In the genomic region with DNA sequence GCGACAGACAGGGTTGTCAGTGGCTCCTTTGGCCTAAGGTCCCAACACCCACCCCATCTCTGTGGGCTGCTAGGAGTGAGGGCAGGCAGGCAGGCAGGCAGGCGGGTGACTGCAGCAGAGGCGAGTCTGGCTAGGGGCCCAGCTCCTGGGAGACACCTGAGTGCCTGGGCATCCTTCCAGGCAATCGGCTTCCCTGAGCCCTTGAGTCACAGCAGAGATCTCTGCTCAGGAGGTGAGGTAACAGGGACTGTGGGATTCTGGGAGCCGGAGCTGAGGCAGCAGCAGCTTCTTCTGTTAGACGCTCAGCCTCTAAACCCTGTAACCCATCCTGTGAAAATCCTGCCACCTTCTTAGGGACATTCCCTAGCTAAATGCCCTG, we compare ENCODE assay signal across 12 mouse cellular contexts. TPM values are rescaled to one million over a fixed set of nuclear protein-coding genes. Genes with fewer than 3 reads are reported as not detected.
DNase-seq lines count a peak whose midpoint lies in the region; ATAC-seq lines count a peak whose summit lies in the region.
"Had no signal": no experiment of that assay in that cellular context is flagged by ENCODE, and none has a peak within 500 bp of the region (broad histone marks: within the 10 kb centered on the region; RNA-seq: fewer than 3 reads in every experiment).

No protein-coding gene starts in this region.

- WGBS in heart, embryonic 15.5 days = 63% methylated on average over 6 of the region's 6 CpGs

- no peak for ATAC-seq in heart, embryonic 15.5 days (replicated peaks; ENCODE audit: insufficient number of reproducible peaks, insufficient read depth, low FRiP score, low read depth)
- no peak for ATAC-seq in megakaryocyte-erythroid progenitor cell, adult 5-6 weeks (replicated peaks; ENCODE audit: low FRiP score, low TSS enrichment, poor library complexity, severe bottlenecking)

- peaks cover 45% of the 10 kb centered on the region for H3K36me3 ChIP-seq in heart, embryonic 15.5 days

- H3K9me3 ChIP-seq in heart, embryonic 15.5 days (replicated peaks) = no peaks in the 10 kb centered on the region
- H3K9me3 ChIP-seq: forebrain, embryonic 10.5 days; hindbrain, embryonic 15.5 days; midbrain, embryonic 10.5 days had no signal

- 0 out of 2 replicates have a peak overlapping the region, but pooled peaks have one; percentile 12 for H3K9ac ChIP-seq in heart, embryonic 15.5 days
- H3K9ac ChIP-seq: hindbrain, embryonic 15.5 days had no signal

- H3K27ac ChIP-seq in heart, embryonic 15.5 days = peak overlapping the region; percentile 40; the same call in 1 of the 2 replicates
- H3K27ac ChIP-seq: forebrain, embryonic 10.5 days; hindbrain, embryonic 15.5 days; midbrain, embryonic 10.5 days had no signal

- no peaks in the 10 kb centered on the region for H3K27me3 ChIP-seq in heart, embryonic 15.5 days
- H3K27me3 ChIP-seq: hindbrain, embryonic 15.5 days had no signal

- no peak overlapping the region for H3K4me3 ChIP-seq in heart, embryonic 15.5 days
- H3K4me3 ChIP-seq: forebrain, embryonic 10.5 days; hindbrain, embryonic 15.5 days; midbrain, embryonic 10.5 days had no signal

- no peak for DNase-seq in heart, postnatal 14 days
- peak; percentile 47 for DNase-seq in testis, postnatal 10 days (ENCODE audit: low spot score)
- no peak for DNase-seq in testis, postnatal 14 days (ENCODE audit: low spot score)
- peak; percentile 52 for DNase-seq in kidney, postnatal 14 days
- DNase-seq in telencephalon, adult 2 months (ENCODE audit: low read depth, low spot score) = peak; percentile 56
- no peak for DNase-seq in adrenal gland, postnatal 36 days
- DNase-seq: thymus, postnatal 25 days had no signal

- H3K4me1 ChIP-seq in heart, embryonic 15.5 days (replicated peaks) = peaks cover 13% of the 10 kb centered on the region
- H3K4me1 ChIP-seq: forebrain, embryonic 10.5 days; hindbrain, embryonic 15.5 days; midbrain, embryonic 10.5 days had no signal

- intact Hi-C loops in heart, postnatal 14 days (cut with DNase I) = no loop called here

- no peak overlapping the region for H3K4me2 ChIP-seq in heart, embryonic 15.5 days
- H3K4me2 ChIP-seq: hindbrain, embryonic 15.5 days had no signal

RNA-seq across cellular contexts. Expression of gene Spib, which starts 4.7 kb away (rescaled TPM):
- polyA plus RNA-seq in heart, embryonic 15.5 days (2015; fragmentation: Nextera tagmentation; extraction: Ambion mirVana) = 0.59 and 5.2 TPM in 2 replicates
- 1 to 10 TPM in 1 of 2 experiments, under 1 TPM in 1; 0.65 to 1.1 TPM for total RNA-seq in heart, postnatal 14 days (2021)
- under 1 TPM; 0.30 to 0.49 TPM for total RNA-seq in adrenal gland, postnatal 36 days (2021)
- 0.67 and 4.7 TPM in 2 replicates for total RNA-seq in megakaryocyte-erythroid progenitor cell, adult 5-6 weeks (2014; fragmentation: Nextera tagmentation)
- total RNA-seq in megakaryocyte-erythroid progenitor cell, adult 5-6 weeks (2017) = not detected in 2 replicates
- polyA plus RNA-seq: forebrain, embryonic 10.5 days; hindbrain, embryonic 15.5 days; midbrain, embryonic 10.5 days had no signal

RNA-seq across cellular contexts. Expression of gene Pold1, which starts 12.1 kb away (rescaled TPM):
- 41.7 and 66.9 TPM in 2 replicates for polyA plus RNA-seq in heart, embryonic 15.5 days (2015; fragmentation: Nextera tagmentation; extraction: Ambion mirVana)
- 10 to 100 TPM; 14.5 to 16.0 TPM for total RNA-seq in heart, postnatal 14 days (2021)
- total RNA-seq in adrenal gland, postnatal 36 days (2021) = 10 to 100 TPM; 12.6 to 17.0 TPM
- 194 and 214 TPM in 2 replicates for total RNA-seq in megakaryocyte-erythroid progenitor cell, adult 5-6 weeks (2014; fragmentation: Nextera tagmentation)
- total RNA-seq in megakaryocyte-erythroid progenitor cell, adult 5-6 weeks (2017) = 61.0 and 90.8 TPM in 2 replicates

RNA-seq across cellular contexts. Expression of gene Mybpc2, which starts 12.1 kb away (rescaled TPM):
- 2.7 and 3.9 TPM in 2 replicates for polyA plus RNA-seq in heart, embryonic 15.5 days (2015; fragmentation: Nextera tagmentation; extraction: Ambion mirVana)
- 10 to 100 TPM; 10.5 to 16.8 TPM for total RNA-seq in heart, postnatal 14 days (2021)
- not detected for total RNA-seq in adrenal gland, postnatal 36 days (2021)
- 0.48 TPM in 1 of 2 replicates, not detected in the other for total RNA-seq in megakaryocyte-erythroid progenitor cell, adult 5-6 weeks (2014; fragmentation: Nextera tagmentation)
- total RNA-seq in megakaryocyte-erythroid progenitor cell, adult 5-6 weeks (2017) = not detected in 2 replicates

RNA-seq across cellular contexts. Expression of gene Nr1h2, which starts 17.2 kb away (rescaled TPM):
- 53.2 and 64.6 TPM in 2 replicates for polyA plus RNA-seq in heart, embryonic 15.5 days (2015; fragmentation: Nextera tagmentation; extraction: Ambion mirVana)
- 10 to 100 TPM; 49.1 to 53.5 TPM for total RNA-seq in heart, postnatal 14 days (2021)
- total RNA-seq in adrenal gland, postnatal 36 days (2021) = 100 to 1,000 TPM in 1 of 2 experiments, 10 to 100 TPM in 1; 98.5 to 113 TPM
- total RNA-seq in megakaryocyte-erythroid progenitor cell, adult 5-6 weeks (2014; fragmentation: Nextera tagmentation) = 68.7 and 69.2 TPM in 2 replicates
- 28.8 and 59.9 TPM in 2 replicates for total RNA-seq in megakaryocyte-erythroid progenitor cell, adult 5-6 weeks (2017)

RNA-seq across cellular contexts. Expression of gene Napsa, which starts 35.6 kb away (rescaled TPM):
- 1.7 and 5.7 TPM in 2 replicates for polyA plus RNA-seq in heart, embryonic 15.5 days (2015; fragmentation: Nextera tagmentation; extraction: Ambion mirVana)
- under 1 TPM; 0.46 to 0.60 TPM for total RNA-seq in heart, postnatal 14 days (2021)
- total RNA-seq in adrenal gland, postnatal 36 days (2021) = under 1 TPM; 0.40 to 0.89 TPM
- total RNA-seq in megakaryocyte-erythroid progenitor cell, adult 5-6 weeks (2014; fragmentation: Nextera tagmentation) = 5.3 and 10.3 TPM in 2 replicates
- 2.0 and 11.0 TPM in 2 replicates for total RNA-seq in megakaryocyte-erythroid progenitor cell, adult 5-6 weeks (2017)

Comparison
In these comparisons a context has a peak if more than half of its experiments do, and no peak if none do; other contexts are left out.
1. DNase-seq: peak in testis, postnatal 10 days (single experiment), kidney, postnatal 14 days (single experiment) and telencephalon, adult 2 months (single experiment); none in heart, postnatal 14 days (0 of 2), testis, postnatal 14 days (single experiment) and adrenal gland, postnatal 36 days (0 of 2).
2. RNA of gene Mybpc2, which starts 12.1 kb away (total RNA-seq): 10.5 to 16.8 TPM in heart, postnatal 14 days; 0.48 TPM in megakaryocyte-erythroid progenitor cell, adult 5-6 weeks and not detected in adrenal gland, postnatal 36 days; every median in the first group is over 4 times any median in the second.